Mouse (Mus musculus) intestine, embryonic 14.5 days (tissue): Measurements from ENCODE around the gene Mast3. TPM values are rescaled to one million over a fixed set of nuclear protein-coding genes. Genes with fewer than 3 reads are reported as not detected.

Experiments used
- ATAC-seq: fragments of 200-750 bp; cut with Nextera tagmentation; replicated peaks from 2 replicates; pipeline ENCODE4 v1.8.0; 2017; ENCODE audit warnings: low read depth, moderate number of reproducible peaks, moderate TSS enrichment, moderate library complexity; ENCODE audit not compliant: low FRiP score, low TSS enrichment
- DNase-seq: peaks from one replicate; pipeline ENCODE4 v3.0.0-alpha.2; 2018; ENCODE audit warnings: low spot score
- H3K27ac ChIP-seq: fragments of 300-500 bp; sonication (generic); 2 replicates; pipeline ENCODE4 v1.5.1; 2014; ENCODE audit warnings: low read depth, mild to moderate bottlenecking, control low read depth
- H3K27me3 ChIP-seq: fragments of 300-500 bp; sonication (generic); replicated peaks from 2 replicates; pipeline ENCODE4 v1.6.1; 2014; ENCODE audit warnings: low read length, control low read depth; ENCODE audit not compliant: control insufficient read depth, insufficient read depth
- H3K36me3 ChIP-seq: fragments of 300-500 bp; sonication (generic); 2 replicates; pipeline ENCODE4 v1.6.1; 2014; ENCODE audit warnings: low read length, control low read depth; ENCODE audit not compliant: control insufficient read depth, insufficient read depth
- H3K4me1 ChIP-seq: fragments of 300-500 bp; sonication (generic); replicated peaks from 2 replicates; pipeline ENCODE4 v1.6.1; 2014; ENCODE audit warnings: low read length, control low read depth, mixed read lengths; ENCODE audit not compliant: control insufficient read depth, insufficient read depth
- H3K4me2 ChIP-seq: fragments of 300-500 bp; sonication (generic); 2 replicates; pipeline ENCODE4 v1.6.1; 2014; ENCODE audit warnings: low read length
- H3K4me3 ChIP-seq: fragments of 300-500 bp; sonication (generic); 2 replicates; pipeline ENCODE4 v1.5.1; 2014; ENCODE audit warnings: low read depth, low read length, control low read depth, mixed read lengths
- H3K9ac ChIP-seq: fragments of 300-500 bp; sonication (generic); 2 replicates; pipeline ENCODE4 v1.6.1; 2014; ENCODE audit warnings: mild to moderate bottlenecking, low read length
- H3K9me3 ChIP-seq: fragments of 300-500 bp; sonication (generic); 2 replicates; pipeline ENCODE4 v1.6.1; 2016; ENCODE audit warnings: low read length, control low read depth; ENCODE audit not compliant: control insufficient read depth
- WGBS: fragments of 180-500 bp; shearing (Covaris S2); extraction: QIAGEN DNeasy Blood & Tissue Kit; methylation state at CpG from one replicate; pipeline ENCODE4 v1.1.7; 2014; 5-methylcytosine and 5-hydroxymethylcytosine counted together
- polyA plus RNA-seq: library from polyadenylated mRNA; unstranded; fragments of >200 nt; fragmentation: Nextera tagmentation; extraction: Ambion mirVana; gene quantifications from 2 replicates; pipeline ENCODE4 v1.2.1, GENCODE M21; 2014

Gene Mast3
- polyA plus RNA-seq, 1 experiment from 2014 or later, result 16.7 TPM

DNA sequence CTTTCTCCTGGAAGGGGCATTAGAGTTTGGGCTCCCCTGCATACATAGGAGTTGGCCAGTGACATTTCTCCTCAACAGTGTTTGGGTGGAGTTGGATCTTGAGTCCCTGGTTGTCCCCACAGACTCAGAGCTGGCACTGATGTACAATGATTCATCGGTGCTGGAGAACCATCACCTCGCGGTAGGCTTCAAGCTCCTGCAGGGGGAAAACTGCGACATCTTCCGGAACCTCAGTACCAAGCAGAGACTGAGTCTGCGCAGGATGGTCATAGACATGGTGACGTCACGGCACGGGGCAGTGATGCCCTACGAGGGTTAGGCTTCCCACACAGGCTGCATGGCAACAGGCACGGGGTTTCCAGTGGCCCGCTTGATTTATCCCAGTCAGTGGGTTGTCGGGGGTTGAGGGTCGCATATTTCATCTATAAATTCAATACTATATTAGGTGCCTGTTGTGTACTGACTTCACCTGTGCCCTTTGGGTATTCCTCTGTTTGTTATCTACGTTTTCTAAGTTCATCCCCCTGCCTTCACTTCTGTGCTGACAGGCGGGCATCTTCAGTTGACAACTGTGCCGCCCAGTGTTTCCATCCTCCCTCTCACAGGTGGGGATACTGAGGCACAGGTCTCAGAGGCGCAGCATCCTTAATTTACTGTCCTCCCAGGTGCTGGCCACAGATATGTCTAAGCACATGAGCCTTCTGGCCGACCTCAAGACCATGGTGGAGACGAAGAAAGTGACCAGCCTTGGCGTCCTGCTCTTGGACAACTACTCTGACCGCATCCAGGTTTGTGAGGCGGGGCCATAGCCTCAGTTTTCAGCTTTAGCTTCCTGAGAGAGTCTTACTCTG, 56.4 kb downstream of the Mast3 start:
- Histone ChIP-seq H3K4me1 (peaks cover 14% of the 10 kb centered on the region), H3K4me2 (no peak overlapping the region), H3K9me3 (no peaks in the 10 kb centered on the region), H3K9ac (no peak overlapping the region), H3K36me3 (no peaks in the 10 kb centered on the region), H3K4me3 (no peak overlapping the region), H3K27me3 (peaks cover 32% of the 10 kb centered on the region), H3K27ac (no peak overlapping the region)
- DNase-seq (no peak), ATAC-seq (no peak)
- whole genome bisulfite sequencing, result 85% methylated on average over 23 of the region's 23 CpGs

DNA sequence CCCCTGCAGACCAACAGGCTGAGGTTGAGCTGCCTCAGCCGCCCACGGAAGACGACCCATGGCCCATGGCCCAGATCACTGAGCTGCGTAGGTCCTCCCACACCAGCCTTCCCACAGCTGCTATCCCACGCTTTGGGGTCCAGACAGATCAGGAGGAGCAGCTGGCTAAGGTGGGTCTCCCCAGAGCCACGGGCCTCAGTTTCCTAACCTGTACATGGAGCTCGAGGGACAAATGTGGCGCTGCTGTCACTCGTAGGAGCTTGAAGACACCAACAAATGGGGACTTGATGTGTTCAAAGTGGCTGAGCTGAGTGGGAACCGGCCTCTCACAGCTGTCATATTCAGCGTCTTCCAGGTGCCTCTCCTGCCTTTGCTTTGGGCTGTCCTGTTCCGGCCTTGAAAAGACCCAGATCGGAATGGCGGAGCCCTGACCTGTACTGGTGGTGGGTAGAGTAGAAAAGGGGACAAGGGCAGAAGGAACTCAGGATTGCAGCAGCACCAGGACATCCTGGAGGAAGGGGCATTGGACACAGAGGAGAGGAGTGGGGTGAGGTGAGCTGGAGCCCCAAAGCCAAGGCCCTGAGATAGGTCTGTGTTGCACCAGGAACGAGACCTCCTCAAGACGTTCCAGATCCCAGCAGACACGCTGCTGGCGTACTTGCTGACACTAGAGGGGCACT, 57.5 kb downstream of the Mast3 start:
- Histone ChIP-seq H3K4me1 (peaks cover 6% of the 10 kb centered on the region), H3K4me3 (no peak overlapping the region), H3K36me3 (no peaks in the 10 kb centered on the region), H3K4me2 (no peak overlapping the region), H3K27me3 (peaks cover 42% of the 10 kb centered on the region), H3K9ac (no peak overlapping the region), H3K9me3 (no peaks in the 10 kb centered on the region), H3K27ac (no peak overlapping the region)
- no peak for DNase-seq
- no peak for ATAC-seq
- WGBS, result 86% methylated on average over 18 of the region's 18 CpGs

DNA sequence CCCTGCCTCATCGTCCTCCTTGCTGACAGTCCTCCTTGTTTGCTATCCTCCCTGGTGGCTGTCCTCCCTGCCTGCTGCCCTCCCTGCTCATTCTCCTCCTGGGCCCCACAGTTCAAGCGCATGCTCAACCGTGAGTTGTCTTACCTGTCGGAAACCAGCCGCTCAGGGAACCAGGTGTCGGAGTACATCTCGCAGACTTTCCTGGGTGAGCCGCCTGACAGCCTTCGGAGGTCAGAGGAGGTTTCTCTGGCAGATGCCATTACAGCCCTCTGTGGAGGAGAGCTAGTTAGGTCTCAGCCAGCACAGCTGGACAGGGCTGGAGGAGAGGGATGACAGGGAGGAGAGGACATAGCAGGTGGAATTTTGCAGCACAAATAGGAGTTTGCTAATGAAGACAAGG, 58.2 kb downstream of the Mast3 start:
- DNase-seq (peak; percentile 50), ATAC-seq (no peak)
- H3K4me3 ChIP-seq, result no peak overlapping the region
- no peak overlapping the region for H3K4me2 ChIP-seq
- H3K9ac ChIP-seq, result no peak overlapping the region
- H3K27me3 ChIP-seq, result peaks cover 45% of the 10 kb centered on the region
- no peaks in the 10 kb centered on the region for H3K36me3 ChIP-seq
- H3K27ac ChIP-seq, result no peak overlapping the region
- no peaks in the 10 kb centered on the region for H3K9me3 ChIP-seq
- 59% methylated on average over 9 of the region's 9 CpGs for WGBS
- H3K4me1 ChIP-seq, result peaks cover 6% of the 10 kb centered on the region; the same call in 1 of the 2 replicates

GRCm38 (mm10) chr8:70745691-70746220, 59.1 kb downstream of the Mast3 start:
- Histone ChIP-seq H3K27ac (no peak overlapping the region), H3K27me3 (peaks cover 51% of the 10 kb centered on the region), H3K4me2 (no peak overlapping the region), H3K9ac (no peak overlapping the region), H3K4me1 (peaks cover 6% of the 10 kb centered on the region; the same call in 1 of the 2 replicates), H3K9me3 (no peaks in the 10 kb centered on the region), H3K4me3 (no peak overlapping the region), H3K36me3 (no peaks in the 10 kb centered on the region)
- peak; percentile 53 for DNase-seq
- 59% methylated on average over 19 of the region's 19 CpGs for WGBS
- ATAC-seq, result no peak

- Histone ChIP-seq H3K9ac (no peak overlapping the region), H3K36me3 (no peaks in the 10 kb centered on the region), H3K4me1 (peaks cover 6% of the 10 kb centered on the region; the same call in 1 of the 2 replicates), H3K27me3 (peaks cover 54% of the 10 kb centered on the region), H3K27ac (no peak overlapping the region), H3K9me3 (no peaks in the 10 kb centered on the region), H3K4me2 (no peak overlapping the region), H3K4me3 (no peak overlapping the region)
- no peak for ATAC-seq
- peak; percentile 49 for DNase-seq
- WGBS, result 56% methylated on average over 11 of the region's 11 CpGs
These were observed 60.0 kb downstream of the Mast3 start for GRCm38 (mm10) chr8:70744806-70745205.

GRCm38 (mm10) chr8:70743656-70744590, 60.9 kb downstream of the Mast3 start:
- ATAC-seq (0 out of 2 replicates have a peak, but pooled peaks have one; percentile 29), DNase-seq (peak; percentile 69)
- Histone ChIP-seq H3K27me3 (peaks cover 54% of the 10 kb centered on the region), H3K9ac (0 out of 2 replicates have a peak overlapping the region, but pooled peaks have one; percentile 21), H3K4me3 (peak overlapping the region; percentile 34), H3K36me3 (no peaks in the 10 kb centered on the region), H3K4me1 (peaks cover 6% of the 10 kb centered on the region; the same call in 1 of the 2 replicates), H3K9me3 (no peaks in the 10 kb centered on the region), H3K4me2 (peak overlapping the region; percentile 57), H3K27ac (no peak overlapping the region)
- WGBS, result 5% methylated on average over 48 of the region's 48 CpGs

DNA sequence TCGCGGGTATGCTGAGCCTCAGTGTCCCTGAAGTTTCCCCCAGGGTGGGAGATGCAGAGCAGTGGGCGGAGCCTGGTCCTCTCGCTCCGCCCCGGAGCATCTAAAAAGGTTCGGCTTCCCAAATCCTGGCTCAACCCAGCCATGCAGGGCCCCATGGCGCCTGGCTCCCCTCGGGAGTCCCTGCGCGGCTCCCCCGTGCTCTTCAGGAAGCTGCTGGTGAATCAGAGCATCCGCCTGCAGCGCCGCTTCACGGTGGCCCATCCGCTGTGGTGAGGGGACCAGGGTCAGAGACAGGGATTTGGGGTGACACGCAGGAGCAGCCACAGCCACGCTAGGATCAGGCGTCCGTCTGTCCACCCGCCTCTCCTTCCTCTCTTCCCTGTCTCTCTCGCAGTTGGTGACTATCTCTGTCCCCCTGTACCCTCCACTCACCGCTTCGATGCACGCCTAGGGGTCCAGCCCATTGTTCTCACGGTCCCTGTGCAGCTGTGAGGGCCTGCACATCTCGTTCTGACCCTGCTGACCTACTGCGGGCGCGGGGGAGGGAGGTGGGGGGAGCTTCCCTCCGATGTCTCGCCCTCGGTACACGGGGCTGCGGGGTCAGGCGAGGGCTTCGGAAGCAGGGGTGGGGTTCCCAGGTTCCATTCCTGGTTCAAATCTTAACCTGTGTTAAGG, 61.7 kb downstream of the Mast3 start:
- Histone ChIP-seq H3K4me3 (no peak overlapping the region), H3K27ac (no peak overlapping the region), H3K4me2 (peak overlapping the region; percentile 57), H3K9me3 (no peaks in the 10 kb centered on the region), H3K9ac (no peak overlapping the region), H3K27me3 (peaks cover 54% of the 10 kb centered on the region), H3K4me1 (peaks cover 6% of the 10 kb centered on the region; the same call in 1 of the 2 replicates), H3K36me3 (no peaks in the 10 kb centered on the region)
- DNase-seq, result peak; percentile 60
- ATAC-seq, result no peak
- 6% methylated on average over 38 of the region's 38 CpGs for WGBS
